Mouse (Mus musculus) 3T3-L1 (cell line): ENCODE measurements at regions not wholly inside any gene's neighbourhood (a gene's known extent, or its start where the extent isn't known, plus 50 kb on each side); places are given as distances from the start of the nearest gene placed in this dataset.

Experiments used
- DNase-seq: peaks from one replicate; pipeline ENCODE4 v3.0.0-alpha.2; 2015; ENCODE audit warnings: low read depth, low spot score

- peak; percentile 43 for DNase-seq
These were observed 80.9 kb upstream of the Tac1 start for GRCm38 (mm10) chr6:7473730-7474129.

GRCm38 (mm10) chr6:7476907-7477306 lies 77.8 kb upstream of the Tac1 start:
- DNase-seq, result peak; percentile 90

- DNase-seq, result peak; percentile 96
These were observed 60.4 kb upstream of the Tac1 start for GRCm38 (mm10) chr6:7494299-7494698.

- no peak for DNase-seq
These were observed 57.9 kb upstream of the Tac1 start for GRCm38 (mm10) chr6:7496766-7497165.
